Mouse (Mus musculus) CH12.LX (cell line): ENCODE measurements around the gene Ppara. TPM values are rescaled to one million over a fixed set of nuclear protein-coding genes. Genes with fewer than 3 reads are reported as not detected.

ENCODE experiments used
- DNase-seq: peaks from one replicate; pipeline ENCODE4 v3.0.0-alpha.2; 2013; ENCODE audit errors: extremely low read depth
- H3K27ac ChIP-seq: 2 replicates; pipeline ENCODE4 v1.5.1; 2012; ENCODE audit warnings: low read depth, mild to moderate bottlenecking, control low read depth, moderate library complexity; ENCODE audit not compliant: insufficient read depth
- H3K27me3 ChIP-seq: replicated peaks from 2 replicates; pipeline ENCODE3; 2012; ENCODE audit warnings: inconsistent platforms
- H3K36me3 ChIP-seq, 2 experiments: replicated peaks in 1 of 2; 2 replicates each; pipeline versions ENCODE3 to v1.6.1; 2012; ENCODE audit warnings: inconsistent platforms in 1 of 2, low read length in 1 of 2, mild to moderate bottlenecking in 1 of 2, mixed read lengths in 1 of 2, moderate library complexity in 1 of 2; ENCODE audit not compliant: control insufficient read depth in 1 of 2, insufficient read depth in 1 of 2
- H3K4me1 ChIP-seq, 2 experiments: 2 replicates each; pipeline ENCODE4 v1.6.1; 2012; ENCODE audit warnings: inconsistent platforms in 1 of 2, moderate library complexity in 1 of 2; ENCODE audit not compliant: insufficient read depth in 2 of 2, control insufficient read depth in 1 of 2
- H3K4me2 ChIP-seq: 2 replicates; pipeline ENCODE4 v1.6.1; 2012; ENCODE audit warnings: low read depth, mild to moderate bottlenecking, control low read depth; ENCODE audit not compliant: poor library complexity, insufficient read depth, severe bottlenecking
- H3K4me3 ChIP-seq, 3 experiments: fragments of 150-350 bp in 1 of 3; sonication (generic) in 1 of 3; replicated peaks in 1 of 3; 2 replicates each; pipeline versions ENCODE3 to v1.5.1; 2011 to 2012; ENCODE audit warnings: low read depth in 2 of 3, low read length in 2 of 3, mild to moderate bottlenecking in 2 of 3, moderate library complexity in 2 of 3, control low read depth in 1 of 3, improper control_type of control experiment in 1 of 3, inconsistent platforms in 1 of 3, mixed read lengths in 1 of 3; ENCODE audit not compliant: poor library complexity in 1 of 3
- H3K79me2 ChIP-seq: replicated peaks from 2 replicates; pipeline ENCODE4 v1.6.1; 2012; ENCODE audit warnings: mild to moderate bottlenecking, moderate library complexity; ENCODE audit not compliant: control insufficient read depth, poor library complexity, insufficient read depth, severe bottlenecking; ENCODE audit errors: extremely low read depth
- H3K9ac ChIP-seq: 2 replicates; pipeline ENCODE4 v1.6.1; 2012; ENCODE audit warnings: low read depth, mild to moderate bottlenecking, control low read depth, moderate library complexity; ENCODE audit not compliant: insufficient read depth
- H3K9me3 ChIP-seq: replicated peaks from 2 replicates; pipeline ENCODE3; 2012; ENCODE audit warnings: low read length, inconsistent platforms, mixed read lengths
- BHLHE40 ChIP-seq: IDR thresholded peaks from 2 replicates; pipeline ENCODE4 v1.6.1; 2011; ENCODE audit warnings: mild to moderate bottlenecking, low read depth, low read length, improper control_type of control experiment
- CHD1 ChIP-seq: IDR thresholded peaks from 2 replicates; pipeline ENCODE4 v1.6.1; 2012; ENCODE audit warnings: low read depth, low read length, improper control_type of control experiment, inconsistent platforms
- CHD2 ChIP-seq: IDR thresholded peaks from 2 replicates; pipeline ENCODE4 v1.6.1; 2011; ENCODE audit warnings: low read length, improper control_type of control experiment
- ELF1 ChIP-seq: IDR thresholded peaks from 2 replicates; pipeline ENCODE4 v1.6.1; 2014; ENCODE audit warnings: low read depth, mild to moderate bottlenecking, inconsistent platforms, low read length, improper control_type of control experiment
- EP300 ChIP-seq: IDR thresholded peaks from 2 replicates; pipeline ENCODE4 v1.6.1; 2011; ENCODE audit warnings: low read length, improper control_type of control experiment
- ETS1 ChIP-seq: conservative IDR thresholded peaks from 2 replicates; pipeline ENCODE4 v1.6.1; 2012; ENCODE audit warnings: low read depth, mild to moderate bottlenecking, inconsistent platforms, low read length, improper control_type of control experiment, moderate library complexity
- HCFC1 ChIP-seq: IDR thresholded peaks from 2 replicates; pipeline ENCODE4 v1.6.1; 2012; ENCODE audit warnings: low read depth, mild to moderate bottlenecking, inconsistent platforms, low read length, improper control_type of control experiment
- IRF4 ChIP-seq: IDR thresholded peaks from 2 replicates; pipeline ENCODE4 v1.6.1; 2014; ENCODE audit warnings: low read depth, mild to moderate bottlenecking, inconsistent platforms, low read length, improper control_type of control experiment
- JUND ChIP-seq: conservative IDR thresholded peaks from 2 replicates; pipeline ENCODE4 v1.6.1; 2011; ENCODE audit warnings: low read depth, low read length, improper control_type of control experiment
- MAFK ChIP-seq: IDR thresholded peaks from 2 replicates; pipeline ENCODE4 v1.6.1; 2011; ENCODE audit warnings: low read length, improper control_type of control experiment; ENCODE audit not compliant: insufficient replicate concordance
- MAX ChIP-seq: IDR thresholded peaks from 2 replicates; pipeline ENCODE4 v1.6.1; 2011; ENCODE audit warnings: low read length, improper control_type of control experiment
- MXI1 ChIP-seq: IDR thresholded peaks from 2 replicates; pipeline ENCODE4 v1.6.1; 2011; ENCODE audit warnings: mild to moderate bottlenecking, low read depth, low read length, improper control_type of control experiment
- MYC ChIP-seq: IDR thresholded peaks from 2 replicates; pipeline ENCODE4 v1.6.1; 2011; ENCODE audit warnings: low read depth, mild to moderate bottlenecking, improper control_type of control experiment, low read length
- NELFE ChIP-seq: IDR thresholded peaks from 2 replicates; pipeline ENCODE4 v1.6.1; 2011; ENCODE audit warnings: low read depth, low read length, improper control_type of control experiment
- NRF1 ChIP-seq: IDR thresholded peaks from 2 replicates; pipeline ENCODE4 v1.6.1; 2014; ENCODE audit warnings: low read depth, mild to moderate bottlenecking, inconsistent platforms, low read length, improper control_type of control experiment, moderate library complexity
- PAX5 ChIP-seq: IDR thresholded peaks from 2 replicates; pipeline ENCODE4 v1.6.1; 2012; ENCODE audit warnings: low read length, inconsistent platforms, mixed read lengths
- POLR2A ChIP-seq: IDR thresholded peaks from 2 replicates; pipeline ENCODE4 v1.6.1; 2011; ENCODE audit warnings: low read depth, mild to moderate bottlenecking, improper control_type of control experiment, low read length
- RCOR1 ChIP-seq: conservative IDR thresholded peaks from 2 replicates; pipeline ENCODE4 v1.6.1; 2012; ENCODE audit warnings: low read depth, mild to moderate bottlenecking, inconsistent platforms, low read length, improper control_type of control experiment
- SIN3A ChIP-seq: IDR thresholded peaks from 2 replicates; pipeline ENCODE4 v1.6.1; 2012; ENCODE audit warnings: low read length, improper control_type of control experiment, inconsistent platforms
- SMC3 ChIP-seq: IDR thresholded peaks from 2 replicates; pipeline ENCODE4 v1.6.1; 2011; ENCODE audit warnings: low read depth, low read length, improper control_type of control experiment
- TBP ChIP-seq: conservative IDR thresholded peaks from 2 replicates; pipeline ENCODE4 v1.6.1; 2011; ENCODE audit warnings: low read depth, low read length, improper control_type of control experiment
- TCF12 ChIP-seq: IDR thresholded peaks from 2 replicates; pipeline ENCODE4 v1.6.1; 2014; ENCODE audit warnings: low read depth, mild to moderate bottlenecking, inconsistent platforms, low read length, improper control_type of control experiment
- ZC3H11A ChIP-seq: IDR thresholded peaks from 2 replicates; pipeline ENCODE4 v1.6.1; 2012; ENCODE audit warnings: low read depth, mild to moderate bottlenecking, inconsistent platforms, low read length, improper control_type of control experiment
- ZKSCAN1 ChIP-seq: IDR thresholded peaks from 2 replicates; pipeline ENCODE4 v1.6.1; 2012; ENCODE audit warnings: low read depth, inconsistent platforms, low read length, improper control_type of control experiment, borderline replicate concordance
- ZMIZ1 ChIP-seq: IDR thresholded peaks from 2 replicates; pipeline ENCODE4 v1.6.1; 2012; ENCODE audit warnings: low read depth, mild to moderate bottlenecking, inconsistent platforms, low read length, improper control_type of control experiment
- ZNF384 ChIP-seq: IDR thresholded peaks from 2 replicates; pipeline ENCODE4 v1.6.1; 2012; ENCODE audit warnings: low read depth, low read length, improper control_type of control experiment, inconsistent platforms
- dilution Hi-C: fragments of 300-500 bp; cut with MboI; formaldehyde crosslinking; loops from 2 replicates; pipeline ENCODE4 v1.14.3; 2020; ENCODE audit warnings: low sequenced_read_pairs; ENCODE audit not compliant: extremely low pct_unique_long_range_greater_than_20kb, extremely low pct_ligation_motif_present
- in situ Hi-C: fragments of 300-500 bp; cut with MboI; formaldehyde crosslinking; loops from 3 replicates; pipeline ENCODE4 v1.14.3; 2019; ENCODE audit warnings: low sequenced_read_pairs, low pct_ligation_motif_present, low pct_unique_long_range_greater_than_20kb, mixed read lengths
- polyA plus RNA-seq: library from polyadenylated mRNA; unstranded; fragments of >175 nt; gene quantifications from 2 replicates; pipeline ENCODE4 v1.2.1, GENCODE M21; 2012; ENCODE audit warnings: low read depth; ENCODE audit not compliant: insufficient read length
- total RNA-seq, 2 experiments: library from RNA; depleted of rRNA; stranded (reverse); fragments of 300-350 nt in 1 of 2; fragments of >200 nt in 1 of 2; gene quantifications; 2 replicates each; pipeline ENCODE4 v1.2.3; 2012 to 2014

Ppara gene
- total and polyA plus RNA-seq, 3 experiments = not detected

DNA sequence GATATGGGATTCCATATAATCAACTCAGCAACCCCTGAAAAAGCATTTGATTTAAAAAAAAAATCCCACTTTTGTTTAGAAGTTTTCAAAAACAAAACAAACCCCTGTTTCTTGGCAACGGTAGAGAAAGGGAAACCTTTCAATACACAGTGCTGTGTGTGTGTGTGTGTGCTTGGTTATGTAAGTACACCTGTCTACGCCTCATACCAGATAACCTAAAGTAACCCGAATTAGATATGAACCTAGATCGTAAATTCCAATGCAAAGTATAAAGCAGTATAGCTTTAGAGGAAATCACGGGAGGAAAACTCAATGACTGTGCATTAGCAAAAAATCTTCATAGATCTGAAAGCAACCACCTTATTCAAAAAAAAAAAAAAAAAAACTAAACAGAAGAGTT is 31.9 kb downstream of the Ppara start:
- Histone ChIP-seq H3K36me3 (no peaks in the 10 kb centered on the region), H3K4me3 (no peak overlapping the region), H3K27ac (no peak overlapping the region), H3K9me3 (peaks cover 3% of the 10 kb centered on the region), H3K9ac (no peak overlapping the region), H3K4me1 (no peaks in the 10 kb centered on the region), H3K4me2 (no peak overlapping the region), H3K27me3 (peaks cover 77% of the 10 kb centered on the region), H3K79me2 (no peaks in the 10 kb centered on the region)
- dilution Hi-C loops = no loop called here
- in situ Hi-C loops = no loop called here
- no peak for DNase-seq
- no peak for TF ChIP-seq TBP
- no peak for TF ChIP-seq MXI1
- TF ChIP-seq MYC = no peak
- TF ChIP-seq POLR2A = no peak
- TF ChIP-seq ETS1 = no peak
- TF ChIP-seq ZMIZ1 = no peak
- TF ChIP-seq ZKSCAN1 = no peak
- TF ChIP-seq ZNF384 = no peak
- TF ChIP-seq ELF1 = no peak
- TF ChIP-seq JUND = no peak
- no peak for TF ChIP-seq PAX5
- no peak for TF ChIP-seq SMC3
- TF ChIP-seq ZC3H11A = no peak
- TF ChIP-seq HCFC1 = no peak
- TF ChIP-seq EP300 = no peak
- no peak for TF ChIP-seq CHD2
- no peak for TF ChIP-seq RCOR1
- no peak for TF ChIP-seq MAFK
- TF ChIP-seq SIN3A = no peak
- no peak for TF ChIP-seq NRF1

DNA sequence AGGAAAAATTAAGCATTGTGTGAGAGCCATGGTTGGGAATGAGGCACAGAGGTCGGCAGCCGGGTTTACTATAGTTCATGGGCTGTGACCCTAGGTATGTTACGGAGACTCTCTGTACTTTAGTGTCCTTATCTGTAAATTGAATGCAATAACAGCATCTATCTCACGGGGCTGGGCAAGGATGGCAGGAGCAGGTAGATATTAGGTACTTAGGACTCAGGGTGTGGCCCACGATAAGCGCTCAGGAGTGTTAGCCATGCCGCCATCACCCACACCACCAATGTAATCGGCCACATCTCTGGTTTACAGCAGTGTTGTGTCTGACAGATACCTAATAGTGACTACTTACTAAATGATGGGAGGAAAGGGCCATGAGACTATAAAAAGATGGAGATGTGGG is 34.2 kb downstream of the Ppara start:
- TF ChIP-seq MAX = no peak
- no peak for TF ChIP-seq JUND
- no peak for TF ChIP-seq BHLHE40
- TF ChIP-seq CHD2 = no peak
- no peak for TF ChIP-seq CHD1
- TF ChIP-seq TCF12 = no peak
- TF ChIP-seq TBP = no peak
- TF ChIP-seq MAFK = no peak
- no peak for TF ChIP-seq ZNF384
- no peak for TF ChIP-seq NRF1
- TF ChIP-seq IRF4 = no peak
- no peak for TF ChIP-seq NELFE
- no peak overlapping the region for H3K4me3 ChIP-seq
- no peak overlapping the region for H3K4me2 ChIP-seq
- no peak for DNase-seq
- dilution Hi-C loops (no loop called here), in situ Hi-C loops (no loop called here)
- H3K9ac ChIP-seq = no peak overlapping the region
- H3K27ac ChIP-seq = no peak overlapping the region
- no peaks in the 10 kb centered on the region for H3K79me2 ChIP-seq
- H3K27me3 ChIP-seq = peaks cover 77% of the 10 kb centered on the region
- H3K9me3 ChIP-seq = peaks cover under 1% of the 10 kb centered on the region
- H3K36me3 ChIP-seq = no peaks in the 10 kb centered on the region
- H3K4me1 ChIP-seq = no peaks in the 10 kb centered on the region
